Mouse (Mus musculus): Measurements from ENCODE around the gene Vmn2r36.
"Not testable (repeated sequence)": the region's sequence is repeated elsewhere in the genome, so short reads cannot be mapped to it uniquely, and the experiment has no call there.

Gene Vmn2r36

DNA sequence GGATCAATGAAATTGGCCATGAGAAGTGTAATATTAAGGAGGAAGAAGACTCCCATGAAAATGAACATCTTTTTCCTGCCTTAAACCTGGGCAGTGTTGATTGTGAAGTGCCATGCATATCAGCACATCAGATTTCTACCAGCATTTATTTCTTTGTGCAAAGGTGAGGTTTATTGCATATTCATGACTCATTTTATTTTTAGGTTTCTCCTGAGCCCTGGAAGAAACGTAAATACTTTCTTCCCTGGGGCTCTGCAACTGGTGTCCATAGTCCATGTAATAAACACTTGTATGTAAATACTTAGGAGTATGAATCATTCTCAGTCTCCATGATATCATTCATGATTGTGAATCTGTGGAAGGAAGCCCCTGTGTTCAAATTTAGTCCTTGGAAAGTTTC lies at the start of gene Vmn2r36:
TSS of gene Vmn2r36 (minus strand) at position 101 of the 400 bp plus-strand sequence.
- not testable (repeated sequence) for DNase-seq
